Mouse (Mus musculus) embryonic facial prominence, embryonic 15.5 days (tissue): Measurements from ENCODE around the gene Pink1. TPM values are rescaled to one million over a fixed set of nuclear protein-coding genes. Genes with fewer than 3 reads are reported as not detected.

Experiments used
- ATAC-seq: fragments of 200-750 bp; cut with Nextera tagmentation; 2 replicates; pipeline ENCODE4 v1.8.0; 2017; ENCODE audit warnings: low read depth, moderate TSS enrichment; ENCODE audit not compliant: insufficient number of reproducible peaks, low FRiP score, low TSS enrichment
- H3K27ac ChIP-seq: fragments of 300-500 bp; sonication (generic); replicated peaks from 2 replicates; pipeline ENCODE4 v1.5.1; 2015; ENCODE audit warnings: mild to moderate bottlenecking, inconsistent platforms
- H3K27me3 ChIP-seq: fragments of 300-500 bp; sonication (generic); 2 replicates; pipeline ENCODE4 v1.6.1; 2015; ENCODE audit warnings: inconsistent platforms
- H3K36me3 ChIP-seq: fragments of 300-500 bp; sonication (generic); 2 replicates; pipeline ENCODE4 v1.6.1; 2015; ENCODE audit warnings: mild to moderate bottlenecking, inconsistent platforms
- H3K4me1 ChIP-seq: fragments of 300-500 bp; sonication (generic); 2 replicates; pipeline ENCODE4 v1.6.1; 2015; ENCODE audit warnings: inconsistent platforms
- H3K4me2 ChIP-seq: fragments of 300-500 bp; sonication (generic); replicated peaks from 2 replicates; pipeline ENCODE4 v1.6.1; 2015; ENCODE audit warnings: mild to moderate bottlenecking, inconsistent platforms
- H3K4me3 ChIP-seq: fragments of 300-500 bp; sonication (generic); replicated peaks from 2 replicates; pipeline ENCODE4 v1.5.1; 2015; ENCODE audit warnings: mild to moderate bottlenecking, inconsistent platforms
- H3K9ac ChIP-seq: fragments of 300-500 bp; sonication (generic); 2 replicates; pipeline ENCODE4 v1.6.1; 2015; ENCODE audit warnings: inconsistent platforms
- H3K9me3 ChIP-seq: fragments of 300-500 bp; sonication (generic); replicated peaks from 2 replicates; pipeline ENCODE4 v1.6.1; 2016; ENCODE audit warnings: inconsistent platforms
- WGBS: fragments of 180-500 bp; shearing (Covaris S2); methylation state at CpG from one replicate; pipeline ENCODE4 v1.1.7; 2015; 5-methylcytosine and 5-hydroxymethylcytosine counted together
- polyA plus RNA-seq: library from polyadenylated mRNA; unstranded; fragments of >200 nt; fragmentation: Nextera tagmentation; extraction: Ambion mirVana; gene quantifications from 2 replicates; pipeline ENCODE4 v1.2.1, GENCODE M21; 2015

The Pink1 gene
- polyA plus RNA-seq, 1 experiment from 2014 or later, result 67.0 TPM

- H3K4me2 ChIP-seq, result no peak overlapping the region
- no peaks in the 10 kb centered on the region for H3K9me3 ChIP-seq
- no peak overlapping the region for H3K27ac ChIP-seq
- H3K36me3 ChIP-seq, result peaks cover 94% of the 10 kb centered on the region
- WGBS, result 90% methylated on average over 11 of the region's 11 CpGs
- no peaks in the 10 kb centered on the region for H3K4me1 ChIP-seq
- no peaks in the 10 kb centered on the region for H3K27me3 ChIP-seq
- H3K9ac ChIP-seq, result no peak overlapping the region
- H3K4me3 ChIP-seq, result no peak overlapping the region
- ATAC-seq, result no peak
Measured at GRCm38 (mm10) chr4:138313021-138313420, 13.1 kb downstream of the Pink1 start.

GRCm38 (mm10) chr4:138312105-138312504 is 14.0 kb downstream of the Pink1 start:
- H3K4me2 ChIP-seq, result no peak overlapping the region
- H3K4me1 ChIP-seq, result 0 out of 2 replicates have a peak, but pooled peaks cover 1% of the 10 kb centered on the region
- no peak overlapping the region for H3K27ac ChIP-seq
- no peak overlapping the region for H3K4me3 ChIP-seq
- H3K27me3 ChIP-seq, result no peaks in the 10 kb centered on the region
- peaks cover 93% of the 10 kb centered on the region for H3K36me3 ChIP-seq
- H3K9ac ChIP-seq, result no peak overlapping the region
- no peaks in the 10 kb centered on the region for H3K9me3 ChIP-seq
- no peak for ATAC-seq
- WGBS, result 93% methylated on average over 3 of the region's 3 CpGs

- Histone ChIP-seq H3K4me2 (no peak overlapping the region), H3K4me1 (0 out of 2 replicates have a peak, but pooled peaks cover 4% of the 10 kb centered on the region), H3K4me3 (no peak overlapping the region), H3K9me3 (no peaks in the 10 kb centered on the region), H3K27me3 (no peaks in the 10 kb centered on the region), H3K27ac (no peak overlapping the region), H3K9ac (no peak overlapping the region), H3K36me3 (peaks cover 92% of the 10 kb centered on the region)
- WGBS, result 58% methylated on average over 8 of the region's 8 CpGs
- no peak for ATAC-seq
Measured at GRCm38 (mm10) chr4:138311595-138311994, 14.5 kb downstream of the Pink1 start.

GRCm38 (mm10) chr4:138310311-138310910 is 15.7 kb downstream of the Pink1 start:
- H3K9me3 ChIP-seq, result no peaks in the 10 kb centered on the region
- no peak overlapping the region for H3K27ac ChIP-seq
- no peak overlapping the region for H3K9ac ChIP-seq
- no peak overlapping the region for H3K4me2 ChIP-seq
- WGBS, result 94% methylated on average over 19 of the region's 19 CpGs
- no peaks in the 10 kb centered on the region for H3K27me3 ChIP-seq
- ATAC-seq, result no peak
- peaks cover 9% of the 10 kb centered on the region for H3K4me1 ChIP-seq
- H3K36me3 ChIP-seq, result peaks cover 82% of the 10 kb centered on the region
- no peak overlapping the region for H3K4me3 ChIP-seq

- Histone ChIP-seq H3K4me1 (peaks cover 24% of the 10 kb centered on the region), H3K4me3 (no peak overlapping the region), H3K9me3 (no peaks in the 10 kb centered on the region), H3K27ac (no peak overlapping the region), H3K27me3 (no peaks in the 10 kb centered on the region), H3K9ac (no peak overlapping the region), H3K4me2 (no peak overlapping the region), H3K36me3 (peaks cover 56% of the 10 kb centered on the region)
- 94% methylated on average over 12 of the region's 12 CpGs for WGBS
- no peak for ATAC-seq
Measured at GRCm38 (mm10) chr4:138307739-138308138, 18.4 kb downstream of the Pink1 start.

- peaks cover 24% of the 10 kb centered on the region for H3K4me1 ChIP-seq
- H3K27ac ChIP-seq, result no peak overlapping the region
- H3K4me3 ChIP-seq, result no peak overlapping the region
- no peak overlapping the region for H3K9ac ChIP-seq
- peaks cover 49% of the 10 kb centered on the region for H3K36me3 ChIP-seq
- H3K9me3 ChIP-seq, result no peaks in the 10 kb centered on the region
- WGBS, result 91% methylated on average over 3 of the region's 3 CpGs
- no peak overlapping the region for H3K4me2 ChIP-seq
- ATAC-seq, result no peak
- H3K27me3 ChIP-seq, result no peaks in the 10 kb centered on the region
Measured at GRCm38 (mm10) chr4:138307025-138307424, 19.1 kb downstream of the Pink1 start.

GRCm38 (mm10) chr4:138304340-138305104 is 21.6 kb downstream of the Pink1 start, which contains the start of gene Ddost:
TSS of gene Ddost (plus strand) at chr4:138304730.
- H3K4me2 ChIP-seq, result peak within 1 kb of the TSS; percentile 92
- peaks cover 24% of the 10 kb centered on the region for H3K4me1 ChIP-seq
- peak within 1 kb of the TSS; percentile 99 for H3K4me3 ChIP-seq
- H3K27ac ChIP-seq, result peak within 1 kb of the TSS; percentile 79
- peak within 1 kb of the TSS; percentile 99 for H3K9ac ChIP-seq
- peaks cover 26% of the 10 kb centered on the region for H3K36me3 ChIP-seq
- H3K27me3 ChIP-seq, result no peaks in the 10 kb centered on the region
- ATAC-seq, result peak; percentile 97
- H3K9me3 ChIP-seq, result no peaks in the 10 kb centered on the region
- under 1% methylated on average over 64 of the region's 64 CpGs for WGBS

GRCm38 (mm10) chr4:138303742-138304141 is 22.4 kb downstream of the Pink1 start:
- no peaks in the 10 kb centered on the region for H3K27me3 ChIP-seq
- H3K27ac ChIP-seq, result peak overlapping the region; percentile 75; the same call in 1 of the 2 replicates
- 9% methylated on average over 18 of the region's 18 CpGs for WGBS
- peaks cover 24% of the 10 kb centered on the region for H3K4me1 ChIP-seq
- peaks cover 18% of the 10 kb centered on the region for H3K36me3 ChIP-seq
- peak overlapping the region; percentile 92 for H3K4me2 ChIP-seq
- H3K9me3 ChIP-seq, result no peaks in the 10 kb centered on the region
- H3K9ac ChIP-seq, result peak overlapping the region; percentile 66
- no peak for ATAC-seq
- peak overlapping the region; percentile 99 for H3K4me3 ChIP-seq

- Histone ChIP-seq H3K4me3 (no peak overlapping the region; the same call in 1 of the 2 replicates), H3K27ac (no peak overlapping the region), H3K4me2 (0 out of 2 replicates have a peak overlapping the region, but pooled peaks have one; percentile 92), H3K27me3 (no peaks in the 10 kb centered on the region), H3K4me1 (peaks cover 24% of the 10 kb centered on the region), H3K9me3 (no peaks in the 10 kb centered on the region), H3K9ac (no peak overlapping the region), H3K36me3 (peaks cover 10% of the 10 kb centered on the region)
- no peak for ATAC-seq
- 92% methylated on average over 3 of the region's 3 CpGs for WGBS
Measured at GRCm38 (mm10) chr4:138303011-138303410, 23.1 kb downstream of the Pink1 start.

- H3K4me1 ChIP-seq, result peaks cover 20% of the 10 kb centered on the region
- no peak overlapping the region for H3K9ac ChIP-seq
- no peak overlapping the region for H3K27ac ChIP-seq
- 86% methylated on average over 10 of the region's 10 CpGs for WGBS
- H3K4me3 ChIP-seq, result no peak overlapping the region
- H3K36me3 ChIP-seq, result no peaks in the 10 kb centered on the region
- H3K4me2 ChIP-seq, result no peak overlapping the region
- H3K9me3 ChIP-seq, result no peaks in the 10 kb centered on the region
- no peak for ATAC-seq
- no peaks in the 10 kb centered on the region for H3K27me3 ChIP-seq
Measured at GRCm38 (mm10) chr4:138301271-138301780, 24.8 kb downstream of the Pink1 start.

GRCm38 (mm10) chr4:138293949-138294550 is 32.1 kb downstream of the Pink1 start:
- Histone ChIP-seq H3K9ac (no peak overlapping the region), H3K4me2 (no peak overlapping the region), H3K4me3 (no peak overlapping the region), H3K27ac (no peak overlapping the region), H3K9me3 (no peaks in the 10 kb centered on the region), H3K4me1 (no peaks in the 10 kb centered on the region), H3K36me3 (no peaks in the 10 kb centered on the region), H3K27me3 (no peaks in the 10 kb centered on the region)
- ATAC-seq, result no peak
- 73% methylated on average over 11 of the region's 14 CpGs for WGBS
